Mouse (Mus musculus): ENCODE results near the gene Jmjd1c.

GRCm38 (mm10) chr10:67302340-67302739, 206.4 kb downstream of the Jmjd1c start:
- TF ChIP-seq CTCF (IDR thresholded peaks at IDR 0.05; ENCODE audit: borderline replicate concordance, insufficient read depth, low read depth, low read length) (no peak), POLR2A (IDR thresholded peaks at IDR 0.05; ENCODE audit: borderline replicate concordance, insufficient read depth, low read length) (no peak)

Measured in cerebellum, adult 2 months (tissue).